Mouse (Mus musculus) lung, embryonic 15.5 days (tissue): ENCODE data around the gene Hs6st1. TPM values are rescaled to one million over a fixed set of nuclear protein-coding genes. Genes with fewer than 3 reads are reported as not detected.

Experiments
- ATAC-seq: fragments of 200-750 bp; cut with Nextera tagmentation; 2 replicates; pipeline ENCODE4 v1.8.0; 2017; ENCODE audit warnings: moderate number of reproducible peaks, borderline replicate concordance; ENCODE audit not compliant: low FRiP score, low TSS enrichment; ENCODE audit errors: extremely low read depth
- H3K27ac ChIP-seq: fragments of 300-500 bp; sonication (generic); 2 replicates; pipeline ENCODE4 v1.5.1; 2015; ENCODE audit warnings: moderate library complexity, mild to moderate bottlenecking, inconsistent platforms
- H3K27me3 ChIP-seq: fragments of 300-500 bp; sonication (generic); 2 replicates; pipeline ENCODE4 v1.6.1; 2015; ENCODE audit warnings: inconsistent platforms
- H3K36me3 ChIP-seq: fragments of 300-500 bp; sonication (generic); 2 replicates; pipeline ENCODE4 v1.6.1; 2015; ENCODE audit warnings: inconsistent platforms
- H3K4me1 ChIP-seq: fragments of 300-500 bp; sonication (generic); 2 replicates; pipeline ENCODE4 v1.6.1; 2015; ENCODE audit warnings: inconsistent platforms
- H3K4me2 ChIP-seq: fragments of 300-500 bp; sonication (generic); 2 replicates; pipeline ENCODE4 v1.6.1; 2015; ENCODE audit warnings: inconsistent platforms, mild to moderate bottlenecking, moderate library complexity
- H3K4me3 ChIP-seq: fragments of 300-500 bp; sonication (generic); 2 replicates; pipeline ENCODE4 v1.5.1; 2015; ENCODE audit warnings: mild to moderate bottlenecking, inconsistent platforms
- H3K9ac ChIP-seq: fragments of 300-500 bp; sonication (generic); 2 replicates; pipeline ENCODE4 v1.6.1; 2015; ENCODE audit warnings: inconsistent platforms
- H3K9me3 ChIP-seq: fragments of 300-500 bp; sonication (generic); 2 replicates; pipeline ENCODE4 v1.6.1; 2016; ENCODE audit warnings: inconsistent platforms
- WGBS: fragments of 180-500 bp; shearing (Covaris S2); methylation state at CpG from one replicate; pipeline ENCODE4 v1.1.7; 2015; 5-methylcytosine and 5-hydroxymethylcytosine counted together
- polyA plus RNA-seq: library from polyadenylated mRNA; unstranded; fragments of >200 nt; fragmentation: Nextera tagmentation; extraction: Ambion mirVana; gene quantifications from 2 replicates; pipeline ENCODE4 v1.2.1, GENCODE M21; 2015

Gene Hs6st1
- polyA plus RNA-seq, 1 experiment from 2014 or later = 11.7 TPM

GRCm38 (mm10) chr1:36090011-36090721 lies 22.0 kb downstream of the Hs6st1 start:
- ATAC-seq = 0 out of 2 replicates have a peak, but pooled peaks have one; percentile 4
- H3K9me3 ChIP-seq = no peaks in the 10 kb centered on the region
- H3K4me1 ChIP-seq = peaks cover 28% of the 10 kb centered on the region
- 0 out of 2 replicates have a peak overlapping the region, but pooled peaks have one; percentile 7 for H3K27ac ChIP-seq
- no peak overlapping the region for H3K9ac ChIP-seq
- no peak overlapping the region for H3K4me2 ChIP-seq
- no peak overlapping the region for H3K4me3 ChIP-seq
- WGBS = 47% methylated on average over 6 of the region's 6 CpGs
- peaks cover 20% of the 10 kb centered on the region for H3K36me3 ChIP-seq
- no peaks in the 10 kb centered on the region for H3K27me3 ChIP-seq

GRCm38 (mm10) chr1:36090722-36091110 lies 22.5 kb downstream of the Hs6st1 start:
- Histone ChIP-seq H3K36me3 (peaks cover 17% of the 10 kb centered on the region), H3K4me1 (peaks cover 28% of the 10 kb centered on the region), H3K27me3 (no peaks in the 10 kb centered on the region), H3K9me3 (no peaks in the 10 kb centered on the region), H3K4me3 (no peak overlapping the region), H3K9ac (no peak overlapping the region), H3K27ac (no peak overlapping the region), H3K4me2 (no peak overlapping the region)
- peak; percentile 38 for ATAC-seq
- WGBS = 87% methylated on average over 4 of the region's 4 CpGs

- Histone ChIP-seq H3K36me3 (peaks cover 14% of the 10 kb centered on the region), H3K9ac (no peak overlapping the region), H3K4me2 (no peak overlapping the region), H3K27me3 (no peaks in the 10 kb centered on the region), H3K27ac (no peak overlapping the region), H3K4me1 (peaks cover 28% of the 10 kb centered on the region), H3K9me3 (no peaks in the 10 kb centered on the region), H3K4me3 (no peak overlapping the region)
- WGBS = 65% methylated on average over 6 of the region's 6 CpGs
- ATAC-seq = no peak
Measured at GRCm38 (mm10) chr1:36091246-36091645, 23.0 kb downstream of the Hs6st1 start.

- Histone ChIP-seq H3K9me3 (no peaks in the 10 kb centered on the region), H3K4me3 (no peak overlapping the region), H3K27ac (no peak overlapping the region), H3K36me3 (peaks cover 9% of the 10 kb centered on the region; the same call in 1 of the 2 replicates), H3K9ac (no peak overlapping the region), H3K27me3 (no peaks in the 10 kb centered on the region), H3K4me2 (no peak overlapping the region), H3K4me1 (peaks cover 16% of the 10 kb centered on the region)
- 92% methylated on average over 8 of the region's 8 CpGs for WGBS
- no peak for ATAC-seq
Measured at GRCm38 (mm10) chr1:36093741-36094140, 25.5 kb downstream of the Hs6st1 start.

GRCm38 (mm10) chr1:36095423-36096272 lies 27.4 kb downstream of the Hs6st1 start:
- Histone ChIP-seq H3K27me3 (no peaks in the 10 kb centered on the region), H3K4me1 (no peaks in the 10 kb centered on the region), H3K27ac (no peak overlapping the region), H3K9ac (no peak overlapping the region), H3K4me3 (no peak overlapping the region), H3K36me3 (peaks cover 9% of the 10 kb centered on the region; the same call in 1 of the 2 replicates), H3K9me3 (no peaks in the 10 kb centered on the region), H3K4me2 (no peak overlapping the region)
- peak; percentile 53; the same call in 1 of the 2 replicates for ATAC-seq
- WGBS = 72% methylated on average over 12 of the region's 12 CpGs

GRCm38 (mm10) chr1:36098432-36098831 lies 30.2 kb downstream of the Hs6st1 start:
- Histone ChIP-seq H3K36me3 (peaks cover 17% of the 10 kb centered on the region), H3K9ac (no peak overlapping the region), H3K4me2 (no peak overlapping the region), H3K27me3 (no peaks in the 10 kb centered on the region), H3K4me1 (no peaks in the 10 kb centered on the region), H3K9me3 (no peaks in the 10 kb centered on the region), H3K27ac (no peak overlapping the region), H3K4me3 (no peak overlapping the region)
- no peak for ATAC-seq
- WGBS = 81% methylated on average over 4 of the region's 4 CpGs

GRCm38 (mm10) chr1:36100371-36100770 lies 32.2 kb downstream of the Hs6st1 start:
- H3K4me3 ChIP-seq = no peak overlapping the region
- no peak overlapping the region for H3K9ac ChIP-seq
- WGBS = 72% methylated on average over 3 of the region's 3 CpGs
- no peaks in the 10 kb centered on the region for H3K4me1 ChIP-seq
- H3K36me3 ChIP-seq = peaks cover 28% of the 10 kb centered on the region
- H3K27me3 ChIP-seq = no peaks in the 10 kb centered on the region
- H3K4me2 ChIP-seq = no peak overlapping the region
- no peak overlapping the region for H3K27ac ChIP-seq
- no peaks in the 10 kb centered on the region for H3K9me3 ChIP-seq
- ATAC-seq = no peak

GRCm38 (mm10) chr1:36105917-36106706 lies 37.9 kb downstream of the Hs6st1 start:
- no peaks in the 10 kb centered on the region for H3K27me3 ChIP-seq
- no peak overlapping the region for H3K4me2 ChIP-seq
- H3K9ac ChIP-seq = no peak overlapping the region
- no peak overlapping the region for H3K4me3 ChIP-seq
- no peaks in the 10 kb centered on the region for H3K9me3 ChIP-seq
- H3K4me1 ChIP-seq = no peaks in the 10 kb centered on the region
- no peak overlapping the region for H3K27ac ChIP-seq
- WGBS = 82% methylated on average over 11 of the region's 11 CpGs
- no peak for ATAC-seq
- H3K36me3 ChIP-seq = peaks cover 40% of the 10 kb centered on the region

GRCm38 (mm10) chr1:36109987-36110386 lies 41.8 kb downstream of the Hs6st1 start:
- H3K27ac ChIP-seq = no peak overlapping the region
- H3K9me3 ChIP-seq = no peaks in the 10 kb centered on the region
- H3K4me2 ChIP-seq = no peak overlapping the region
- no peak overlapping the region for H3K9ac ChIP-seq
- peaks cover 17% of the 10 kb centered on the region for H3K36me3 ChIP-seq
- 82% methylated on average over 4 of the region's 4 CpGs for WGBS
- no peaks in the 10 kb centered on the region for H3K4me1 ChIP-seq
- no peaks in the 10 kb centered on the region for H3K27me3 ChIP-seq
- H3K4me3 ChIP-seq = no peak overlapping the region
- no peak for ATAC-seq

- H3K27me3 ChIP-seq = no peaks in the 10 kb centered on the region
- H3K4me3 ChIP-seq = no peak overlapping the region
Measured at GRCm38 (mm10) chr1:36112665-36113064, 44.5 kb downstream of the Hs6st1 start.

GRCm38 (mm10) chr1:36113670-36114069 lies 45.5 kb downstream of the Hs6st1 start:
- Histone ChIP-seq H3K4me1 (no peaks in the 10 kb centered on the region), H3K27ac (no peak overlapping the region), H3K4me3 (no peak overlapping the region), H3K27me3 (no peaks in the 10 kb centered on the region), H3K4me2 (no peak overlapping the region), H3K9ac (no peak overlapping the region), H3K36me3 (no peaks in the 10 kb centered on the region), H3K9me3 (no peaks in the 10 kb centered on the region)
- ATAC-seq = no peak
- 71% methylated on average over 8 of the region's 8 CpGs for WGBS

More at GRCm38 (mm10) chr1:36112665-36113064, 44.5 kb downstream of the Hs6st1 start:
- Histone ChIP-seq H3K4me2 (no peak overlapping the region), H3K27ac (no peak overlapping the region), H3K4me1 (no peaks in the 10 kb centered on the region), H3K9me3 (no peaks in the 10 kb centered on the region), H3K36me3 (no peaks in the 10 kb centered on the region), H3K9ac (no peak overlapping the region)
- no peak for ATAC-seq
- 80% methylated on average over 3 of the region's 3 CpGs for WGBS
